Mouse (Mus musculus): ENCODE measurements at regions not wholly inside any gene's neighbourhood (a gene's known extent, or its start where the extent isn't known, plus 50 kb on each side); places are given as distances from the start of the nearest gene placed in this dataset.

DNA sequence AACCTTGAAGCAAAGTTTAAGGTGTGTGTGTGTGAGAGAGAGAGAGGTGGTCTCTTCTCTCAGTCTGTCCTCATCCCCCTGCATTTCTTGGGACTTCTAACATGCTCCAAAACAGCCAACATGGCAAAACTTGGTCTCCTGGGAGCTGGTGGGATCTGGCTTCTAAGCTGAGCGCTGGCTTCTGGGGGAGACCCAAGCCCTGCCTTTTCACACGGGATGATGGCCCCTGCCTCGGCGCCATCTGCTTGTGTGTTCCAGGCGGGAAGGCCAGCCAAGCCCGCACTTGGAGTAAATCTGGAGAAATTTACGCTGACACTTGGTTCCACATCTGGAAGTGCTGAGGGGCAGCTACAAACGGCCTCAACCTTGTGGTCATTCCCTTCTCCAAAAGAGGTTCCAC, 155.6 kb downstream of the Chic2 start:
- DNase-seq (ENCODE audit: low spot score in 2 of 2) = no peak

DNA sequence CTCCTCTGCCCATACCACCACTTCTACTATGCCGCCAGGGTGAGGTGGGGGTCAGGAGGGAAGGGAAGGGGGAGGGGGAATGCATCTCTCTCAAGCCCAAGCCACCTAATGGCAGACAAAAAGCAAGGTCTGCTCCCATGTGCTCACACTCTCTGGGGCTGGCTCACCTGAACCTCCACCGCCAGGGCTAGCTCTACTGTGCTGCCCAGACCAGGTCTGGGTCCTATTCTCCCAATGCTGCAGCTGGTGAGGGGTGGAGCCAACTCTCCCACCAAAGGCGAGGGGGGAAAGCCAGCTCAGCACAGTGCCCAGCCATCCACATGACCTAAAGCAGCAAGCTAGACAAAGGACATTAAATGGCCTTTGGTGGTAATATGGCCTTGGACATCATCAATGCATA, 158.6 kb downstream of the Chic2 start:
- no peak for DNase-seq (ENCODE audit: low spot score in 2 of 2)

DNA sequence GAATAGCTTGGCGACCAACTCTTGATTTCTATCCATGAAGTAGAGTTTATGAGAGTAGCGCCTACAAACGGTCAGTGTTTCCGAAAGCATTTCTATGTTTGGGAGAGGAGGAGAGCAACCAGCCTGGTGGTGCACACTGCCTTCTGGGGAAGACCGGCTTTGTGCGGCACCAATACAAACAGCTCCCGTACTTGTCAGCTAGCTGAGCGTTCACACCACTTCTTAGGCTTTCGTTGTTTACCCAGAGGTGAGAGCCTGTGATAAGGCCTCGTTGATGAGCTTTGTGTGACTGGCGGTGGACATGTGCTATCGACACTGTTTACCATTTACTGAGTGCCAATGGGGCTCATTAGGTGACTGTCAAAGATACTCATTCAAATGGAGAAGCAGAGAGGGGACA, 162.0 kb downstream of the Chic2 start:
- DNase-seq (ENCODE audit: low spot score in 2 of 2) = no peak

DNA sequence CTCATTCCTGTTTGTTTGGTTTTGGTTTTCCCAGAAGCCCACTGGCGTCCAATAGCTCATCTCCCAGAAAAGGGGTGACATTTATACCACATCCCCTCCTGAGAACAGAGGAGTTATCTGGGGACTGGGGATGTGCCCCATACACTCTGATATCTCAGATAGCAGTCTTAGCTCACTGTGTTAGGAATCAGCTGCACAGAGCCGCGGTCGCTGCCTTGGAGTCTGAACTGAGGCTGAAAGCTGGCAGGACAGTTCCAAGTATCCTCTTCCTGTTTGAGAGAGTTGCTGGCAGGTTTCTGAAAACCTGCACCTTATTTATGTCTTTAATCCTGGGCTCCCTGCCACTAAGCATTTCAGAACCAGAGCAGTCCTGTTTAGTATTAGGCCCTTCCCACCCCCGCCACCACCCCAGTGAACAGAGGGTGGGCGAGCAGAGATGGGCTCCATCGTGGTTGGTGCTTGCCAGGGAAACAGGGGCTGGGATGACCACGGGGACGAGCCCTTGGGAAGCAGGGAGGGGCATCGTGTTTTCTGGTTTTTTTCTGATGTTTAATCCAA, 163.8 kb downstream of the Chic2 start:
- DNase-seq (ENCODE audit: low spot score in 2 of 2) = no peak

DNA sequence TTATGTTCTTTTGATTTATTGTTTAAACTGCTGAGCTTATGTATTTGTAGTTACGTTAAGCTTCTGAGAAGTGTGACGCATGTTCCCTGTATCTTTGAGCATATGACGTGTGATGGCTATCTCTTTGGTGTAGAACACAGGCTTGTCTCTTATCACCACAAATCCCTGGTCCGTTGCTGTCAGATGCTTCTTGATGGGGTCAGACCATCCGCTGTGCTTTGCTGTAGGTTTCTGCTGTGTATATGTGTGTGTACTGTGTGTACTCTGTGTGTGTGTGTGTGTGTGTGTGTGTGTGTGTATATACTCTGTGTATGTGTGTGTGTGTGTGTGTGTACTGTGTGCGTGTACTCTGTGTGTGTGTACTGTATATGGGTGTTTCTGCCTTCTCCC, 164.5 kb downstream of the Chic2 start:
- DNase-seq (ENCODE audit: low spot score in 2 of 2) = no peak

DNA sequence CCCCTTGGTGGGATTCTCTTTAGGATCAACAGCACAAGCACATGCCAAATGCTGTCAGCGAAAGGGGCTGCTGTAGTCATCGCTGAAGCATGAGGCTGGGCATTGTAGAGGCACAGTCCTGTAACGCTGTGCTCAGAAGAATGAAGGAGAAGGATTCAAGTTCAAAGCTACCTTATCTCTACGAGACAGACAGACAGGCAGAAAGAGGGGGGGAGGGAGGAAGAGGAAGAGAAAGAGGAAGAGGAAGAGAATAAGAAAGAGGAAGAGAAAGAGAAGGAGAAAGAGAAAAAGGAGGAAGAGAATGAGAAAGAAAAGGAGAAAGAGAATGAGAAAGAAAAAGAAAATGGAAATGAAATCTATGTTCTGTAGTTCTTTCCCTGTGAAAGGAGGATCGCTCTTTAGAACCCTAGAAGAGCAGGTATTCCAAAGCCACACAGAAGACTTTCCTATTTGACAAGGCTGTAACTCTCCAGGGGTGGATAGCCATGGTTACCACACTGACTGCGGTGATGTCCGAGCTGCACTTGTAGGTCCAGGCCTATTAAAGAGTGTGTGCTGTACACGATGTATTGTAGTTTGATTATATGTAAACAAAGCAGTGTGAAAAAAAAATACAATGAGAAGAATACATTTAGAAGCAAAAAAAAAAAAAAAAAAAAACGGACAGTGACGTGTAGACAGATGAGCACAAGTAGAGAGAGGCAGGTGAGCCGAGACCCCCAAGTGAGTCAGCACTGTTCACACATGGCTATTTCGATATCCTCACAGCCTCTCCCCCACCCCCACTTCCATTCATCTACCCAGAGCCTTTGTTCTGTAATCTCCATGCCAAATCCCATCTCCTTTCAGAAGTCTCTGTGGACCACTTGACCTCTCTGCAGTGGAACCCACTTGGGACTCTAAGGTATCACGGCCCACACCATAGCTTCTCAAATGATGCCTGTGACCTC, 165.2 kb downstream of the Chic2 start:
- no peak for DNase-seq (ENCODE audit: low spot score in 2 of 2)

DNA sequence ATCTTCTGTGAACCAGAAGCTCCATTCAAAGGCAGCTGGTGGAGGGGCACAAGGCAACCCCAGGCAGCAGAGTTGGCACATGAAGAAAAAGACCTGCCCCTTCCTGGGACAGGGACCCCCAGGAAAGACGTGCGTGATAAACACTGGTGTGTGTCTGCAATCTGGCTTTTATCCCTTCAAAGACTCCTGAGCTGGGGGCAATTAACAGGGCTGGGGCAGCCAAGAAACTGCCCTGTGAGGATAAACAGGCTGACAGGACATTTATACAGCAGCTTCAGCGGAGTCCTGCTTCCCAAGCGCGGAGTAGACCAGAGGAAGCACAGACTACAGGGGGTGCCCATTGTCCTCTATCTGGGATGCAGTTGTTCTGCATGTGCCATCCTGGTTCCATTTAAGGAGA, 167.0 kb downstream of the Chic2 start:
- DNase-seq (ENCODE audit: low spot score in 2 of 2) = no peak

DNA sequence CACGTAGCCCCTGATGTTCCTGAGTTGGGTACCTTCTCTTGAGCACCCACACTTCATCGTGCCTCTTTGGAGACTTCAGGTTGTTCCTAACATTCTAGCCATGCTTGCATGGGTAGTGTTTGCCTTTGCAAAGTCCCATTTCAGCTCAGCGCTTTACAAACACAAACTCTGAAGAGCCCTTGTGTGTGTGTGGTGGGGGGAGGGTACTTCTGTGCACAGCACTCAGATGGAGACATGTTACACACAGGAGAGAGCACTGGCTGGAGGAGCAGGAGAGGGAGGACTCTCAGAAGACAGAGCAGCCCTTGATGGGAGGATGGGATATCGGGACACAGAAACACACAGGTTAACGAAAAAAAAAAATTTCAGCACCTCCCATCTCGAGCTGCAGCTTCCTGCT, 167.4 kb downstream of the Chic2 start:
- DNase-seq (ENCODE audit: low spot score in 2 of 2) = no peak

DNA sequence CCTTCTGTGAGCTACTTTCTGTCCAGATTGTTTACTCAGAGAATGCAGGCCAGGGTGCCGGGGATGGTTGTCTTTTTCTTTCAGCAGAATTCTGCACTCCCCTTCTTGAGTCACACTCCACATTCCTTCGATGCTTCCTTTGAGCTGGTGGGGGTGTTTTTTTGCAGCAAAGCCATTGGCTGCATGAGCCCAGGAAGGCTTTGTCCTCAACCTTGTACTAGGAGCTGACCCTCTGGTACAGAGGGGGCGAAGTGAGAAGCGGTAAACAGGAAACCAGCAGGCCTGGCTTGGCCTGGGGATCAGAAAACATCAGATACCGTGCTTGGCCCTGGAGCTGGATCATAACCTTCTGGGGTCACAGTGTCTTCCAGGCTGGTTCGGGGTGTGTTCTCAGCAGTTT, 169.9 kb downstream of the Chic2 start:
- no peak for DNase-seq (ENCODE audit: low spot score in 2 of 2)

DNA sequence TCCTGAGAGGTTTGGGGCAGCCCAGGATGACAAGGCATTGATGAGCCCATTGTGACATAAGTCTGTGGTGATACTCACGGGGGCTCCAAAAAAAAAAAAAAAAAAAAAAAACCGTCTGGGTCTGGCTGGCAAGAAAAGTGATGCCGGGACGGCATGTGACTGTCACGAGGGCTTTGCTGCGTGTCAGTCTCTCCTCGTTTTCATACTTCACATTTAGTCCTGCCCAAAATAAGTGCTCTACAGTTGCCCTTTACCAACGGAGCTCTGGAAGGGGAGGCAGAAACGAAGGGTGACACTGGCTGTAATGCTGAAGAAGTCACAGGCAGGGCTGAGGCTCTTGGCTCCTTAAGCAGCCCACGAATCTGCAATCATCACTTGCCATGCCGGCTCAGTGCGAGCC, 167.9 kb upstream of the Lnx1 start:
- DNase-seq (ENCODE audit: low spot score in 2 of 2) = no peak

DNA sequence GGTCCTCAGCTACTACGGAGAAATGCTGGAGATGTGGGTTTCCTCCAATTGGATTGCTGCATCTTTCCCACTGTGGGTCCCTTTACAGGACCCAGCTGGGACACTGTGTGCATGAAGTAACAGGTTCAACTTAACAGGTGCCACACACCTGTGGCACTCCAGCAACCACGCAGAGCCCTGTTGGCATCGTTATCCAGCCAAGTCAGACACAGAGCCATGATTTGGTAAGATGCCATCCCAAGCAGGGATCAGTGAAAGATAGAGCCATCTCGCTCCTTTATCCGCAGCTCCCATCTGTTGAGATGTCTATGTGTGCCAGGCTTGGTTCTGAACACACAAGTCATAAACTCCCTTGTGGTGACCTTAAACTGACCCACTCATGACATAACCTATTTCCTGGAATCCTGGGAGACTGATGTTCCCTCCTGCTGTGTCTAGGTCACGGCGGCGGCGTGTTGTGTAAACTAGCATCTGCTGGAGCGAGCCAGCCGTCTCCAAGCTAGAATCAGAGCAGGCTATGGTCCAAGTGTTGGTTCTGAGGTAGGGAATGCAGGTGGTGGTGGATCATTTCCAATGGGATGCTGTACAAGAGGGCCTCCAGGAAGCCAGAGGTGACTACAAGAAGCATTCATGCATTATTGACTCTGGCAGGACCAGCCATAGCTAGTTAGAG, 164.5 kb upstream of the Lnx1 start:
- no peak for DNase-seq (ENCODE audit: low spot score in 2 of 2)

DNA sequence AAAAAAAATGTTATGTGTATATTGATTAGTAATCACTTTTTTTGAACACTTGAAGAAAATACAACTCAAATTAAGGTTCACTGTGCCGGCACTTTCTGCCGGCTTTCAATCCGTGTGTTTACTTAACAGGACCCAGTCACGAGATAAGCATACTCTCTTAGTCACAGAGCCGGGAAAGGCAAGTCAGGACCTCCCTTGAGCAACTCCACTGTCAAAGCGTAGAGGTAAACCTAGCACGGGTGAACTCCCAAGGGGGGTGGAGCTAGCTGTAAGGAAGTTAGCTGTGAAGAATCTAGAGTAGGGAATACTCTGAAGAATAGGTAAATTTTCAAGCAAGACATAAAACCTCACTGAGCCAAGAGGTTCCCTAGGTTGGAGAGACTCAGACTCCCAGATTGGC, 164.0 kb upstream of the Lnx1 start:
- no peak for DNase-seq (ENCODE audit: low spot score in 2 of 2)

DNA sequence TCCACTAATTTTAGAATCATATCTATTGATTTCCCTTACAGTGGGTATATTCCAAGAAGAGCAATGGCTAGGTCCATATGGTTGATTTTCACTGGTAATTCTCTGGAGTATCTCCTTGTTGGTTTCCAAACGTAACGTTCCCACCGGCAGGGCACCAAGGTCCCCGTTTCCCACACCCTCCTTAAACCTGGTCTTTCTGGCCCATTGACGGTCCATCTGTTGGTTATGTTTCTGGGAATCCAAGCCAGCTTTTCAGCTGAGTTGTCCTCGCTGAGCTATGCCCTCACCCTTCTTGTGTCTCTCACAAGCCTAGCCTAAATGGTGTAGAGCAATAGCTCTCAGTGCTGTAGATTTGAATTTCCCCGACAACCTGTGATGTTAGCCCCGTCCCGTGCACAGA, 162.7 kb upstream of the Lnx1 start:
- no peak for DNase-seq (ENCODE audit: low spot score in 2 of 2)

DNA sequence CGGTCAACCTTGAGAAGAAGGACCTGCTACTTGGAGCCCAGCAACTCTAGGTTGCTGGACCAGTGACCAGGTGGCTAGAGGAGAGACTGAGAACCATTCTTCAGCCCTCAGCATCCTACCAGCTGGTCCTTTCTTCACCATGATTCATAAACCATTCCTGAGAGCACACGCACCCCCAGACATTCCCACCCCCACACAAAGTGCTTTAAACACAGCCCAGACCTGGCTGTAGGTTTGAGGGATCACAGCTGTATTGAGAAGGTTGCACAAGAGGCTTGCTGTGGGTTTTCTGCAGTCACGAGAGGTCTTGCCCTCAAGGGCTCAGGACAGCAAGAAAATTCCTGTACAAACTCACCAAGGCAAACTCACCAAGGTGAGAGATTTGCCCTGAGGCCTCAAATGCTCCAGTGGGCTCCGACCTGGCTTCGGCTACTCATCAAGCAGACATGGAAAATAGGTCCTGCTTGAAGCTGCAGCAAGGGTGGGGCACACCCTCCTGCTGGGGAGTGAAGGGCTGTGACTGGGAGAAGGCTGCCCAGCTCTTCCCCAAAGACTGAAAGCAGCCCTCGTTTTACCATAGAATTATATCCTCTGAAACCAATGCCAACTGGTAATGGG, 161.9 kb upstream of the Lnx1 start:
- DNase-seq (ENCODE audit: low spot score in 2 of 2) = no peak

DNA sequence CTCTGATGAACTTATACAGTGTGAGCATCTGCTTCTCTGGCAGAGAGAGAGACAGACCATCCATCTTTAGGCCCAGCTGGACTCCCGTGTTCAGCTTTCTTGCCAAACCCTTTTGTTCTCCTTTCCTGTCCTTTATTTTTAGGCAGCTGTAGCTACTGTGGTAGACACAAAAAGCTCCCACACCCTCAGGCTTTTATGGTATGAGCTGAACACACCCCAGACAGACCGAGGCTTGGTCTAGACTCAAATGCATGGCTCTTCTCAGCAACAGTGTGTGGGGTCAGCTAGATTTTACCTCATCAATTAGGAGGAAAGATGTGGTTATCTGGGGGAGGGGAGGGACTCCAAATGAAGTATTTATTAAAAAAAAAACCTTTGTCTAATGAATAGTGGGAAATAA, 158.6 kb upstream of the Lnx1 start:
- DNase-seq (ENCODE audit: low spot score in 2 of 2) = no peak

DNA sequence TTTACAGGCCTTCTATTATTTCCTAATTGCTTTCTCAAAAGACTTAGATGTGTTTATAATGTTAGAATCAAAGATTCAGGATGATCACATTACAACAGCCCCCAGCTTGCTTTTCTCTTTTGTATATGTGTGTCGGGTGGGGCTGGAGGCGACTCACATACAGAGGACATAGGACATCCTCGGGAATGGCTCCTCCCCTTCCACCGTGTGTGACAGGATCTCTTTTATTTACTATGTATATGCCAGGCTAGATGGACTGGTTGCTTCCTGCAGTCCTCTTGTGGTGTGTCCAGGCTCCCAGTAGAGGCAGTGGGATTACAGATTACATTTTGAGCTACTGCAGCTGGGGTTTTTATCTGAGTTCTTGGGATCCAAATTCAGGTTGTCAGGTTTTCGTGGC, 155.1 kb upstream of the Lnx1 start:
- no peak for DNase-seq (ENCODE audit: low spot score in 2 of 2)

DNA sequence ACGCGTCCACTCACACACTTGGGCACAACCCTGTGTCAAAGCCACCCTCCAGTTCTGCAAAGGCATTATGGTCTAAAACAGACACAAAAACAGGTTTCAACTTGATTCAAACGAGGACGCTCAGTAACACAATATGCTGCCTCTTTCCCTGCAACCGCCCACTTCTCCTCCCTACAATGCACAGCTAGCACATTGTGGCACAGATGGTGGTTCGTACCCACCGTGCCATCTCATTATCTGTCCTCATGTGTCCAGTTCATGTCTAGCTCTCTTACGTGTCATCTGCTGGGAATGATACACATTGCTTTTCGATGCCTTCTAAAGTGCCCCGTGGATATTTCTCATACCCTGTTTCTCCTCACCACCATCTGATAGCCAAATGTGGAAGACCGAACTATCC, 154.4 kb upstream of the Lnx1 start:
- DNase-seq (ENCODE audit: low spot score in 2 of 2) = peak; percentile 31 to 59

DNA sequence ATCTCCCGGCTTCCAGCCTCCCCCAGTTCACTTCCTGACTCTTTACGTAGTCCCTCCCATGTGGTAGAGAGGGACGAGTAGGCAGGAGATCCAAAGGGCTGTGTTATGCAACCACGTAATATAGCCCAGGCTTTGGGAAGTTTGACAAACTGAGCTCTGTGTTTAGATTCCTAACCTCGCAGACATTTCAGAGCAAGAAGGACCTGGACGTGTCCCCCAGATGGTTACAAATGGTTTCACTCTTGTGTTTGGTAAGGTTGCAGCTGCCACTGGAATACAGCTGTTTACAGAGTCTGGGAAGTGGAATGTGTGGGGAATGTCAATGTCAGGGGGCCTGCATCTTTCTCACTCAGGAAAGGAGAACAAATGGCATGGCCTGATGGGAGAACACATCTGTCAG, 145.1 kb upstream of the Lnx1 start:
- no peak for DNase-seq (ENCODE audit: low spot score in 2 of 2)

DNA sequence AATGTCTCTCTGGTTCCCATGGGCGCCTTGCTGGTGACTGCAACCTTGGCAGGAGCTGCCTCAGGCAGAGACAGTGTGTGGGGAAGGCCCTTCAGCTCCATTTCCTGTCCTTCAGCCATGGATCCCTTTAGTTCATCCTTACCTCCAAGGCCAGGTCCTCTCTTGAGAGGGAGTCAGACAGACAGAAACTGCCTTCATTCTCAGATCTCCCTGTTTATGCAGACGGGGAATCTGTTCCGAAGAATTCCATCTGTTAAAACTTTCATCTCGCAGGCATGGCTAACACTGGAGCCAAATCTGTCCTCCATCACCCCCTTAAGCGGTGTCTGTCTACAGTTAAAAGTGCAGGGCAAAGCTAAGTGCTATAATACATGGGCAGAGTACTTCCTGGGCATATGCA, 144.0 kb upstream of the Lnx1 start:
- peak in 1 of 2 experiments; percentile 6 for DNase-seq (ENCODE audit: low spot score in 2 of 2)

DNA sequence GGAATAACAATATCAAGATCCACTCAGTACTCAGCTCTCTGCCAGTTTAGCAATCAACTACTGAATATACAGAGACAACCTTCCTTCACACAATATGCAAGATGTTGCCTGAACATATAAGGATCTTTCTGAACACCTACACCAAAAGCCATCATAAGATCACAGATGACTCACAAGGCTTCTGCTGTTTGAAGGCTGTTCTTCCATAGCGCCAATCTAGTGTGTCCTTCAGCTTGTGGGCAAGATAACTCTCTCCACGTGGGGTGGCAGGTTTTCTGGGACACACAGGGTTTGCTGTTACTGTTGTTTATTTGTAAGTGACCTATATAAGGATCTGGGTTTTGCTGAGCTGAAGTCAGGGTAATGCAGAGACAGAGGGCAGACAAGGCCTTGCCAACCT, 131.7 kb upstream of the Lnx1 start:
- DNase-seq (ENCODE audit: low spot score in 2 of 2) = no peak

DNA sequence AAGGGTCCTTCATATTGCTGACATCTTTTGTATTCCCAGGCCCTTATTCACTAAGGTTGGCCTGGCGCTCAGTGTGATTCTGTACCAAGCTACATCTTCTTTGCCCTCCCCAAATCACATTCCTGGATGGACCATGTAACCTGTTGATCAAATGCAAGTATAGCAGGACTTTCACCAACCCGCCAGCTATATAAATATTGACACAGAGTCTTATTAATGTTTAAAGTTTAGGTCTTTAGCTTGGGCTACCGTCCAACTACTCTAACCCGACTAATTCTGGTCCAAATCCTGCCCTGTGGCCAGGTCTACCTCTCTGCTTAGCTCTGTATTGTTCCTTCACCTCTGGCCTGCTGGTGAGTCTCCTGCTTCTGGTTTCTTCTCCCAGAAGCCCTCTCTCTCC, 131.2 kb upstream of the Lnx1 start:
- no peak for DNase-seq (ENCODE audit: low spot score in 2 of 2)

DNA sequence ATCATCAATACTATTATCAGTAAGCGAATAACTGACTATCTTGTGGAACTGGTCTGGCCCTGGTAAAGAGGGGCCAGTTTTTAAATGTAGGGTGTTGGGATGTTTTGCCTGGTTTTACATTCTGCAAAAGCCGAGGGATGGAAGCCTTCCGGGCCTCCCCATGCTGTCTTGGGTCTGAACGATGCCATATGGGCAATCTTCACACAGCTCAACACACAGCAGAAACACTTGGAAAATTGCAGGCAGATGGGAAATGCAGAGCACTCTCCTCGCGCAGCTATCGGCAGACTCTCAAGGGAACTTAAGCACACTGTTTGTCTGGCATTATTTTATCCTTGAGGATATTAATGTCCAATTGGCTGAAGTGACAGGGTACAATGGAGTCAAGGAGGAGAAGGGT, 129.3 kb upstream of the Lnx1 start:
- DNase-seq (ENCODE audit: low spot score in 2 of 2) = peak; percentile 2 to 3
